In the genomic region with DNA sequence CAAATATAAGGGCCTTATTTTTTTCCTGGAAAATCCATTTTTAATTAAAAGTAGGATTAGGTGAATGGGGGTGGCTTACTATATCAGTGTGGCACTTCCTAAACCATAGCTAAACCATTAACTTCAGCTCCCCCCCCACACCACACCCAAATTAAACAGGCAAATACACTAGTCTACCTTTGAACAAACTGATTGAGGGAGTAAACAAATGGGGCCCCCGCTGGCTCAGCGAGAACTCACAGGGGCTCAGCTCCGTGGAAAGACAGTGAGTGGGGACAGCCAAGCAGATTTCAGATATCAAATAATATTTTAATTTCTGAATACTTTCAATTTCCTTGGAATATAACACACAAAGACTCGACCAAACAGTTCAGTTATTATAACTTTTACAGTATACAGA, we compare ENCODE assay signal across 9 mouse cellular contexts. TPM values are rescaled to one million over a fixed set of nuclear protein-coding genes. Genes with fewer than 3 reads are reported as not detected.
DNase-seq lines count a peak whose midpoint lies in the region; ATAC-seq and TF ChIP-seq lines count a peak whose summit lies in the region.
"Had no signal": no experiment of that assay in that cellular context is flagged by ENCODE, and none has a peak within 500 bp of the region (broad histone marks: within the 10 kb centered on the region; RNA-seq: fewer than 3 reads in every experiment).

No protein-coding gene starts in this region.

- H3K9me3 ChIP-seq in hindbrain, embryonic 16.5 days (ENCODE audit: control insufficient read depth, low read length) = no peaks in the 10 kb centered on the region
- no peaks in the 10 kb centered on the region for H3K9me3 ChIP-seq in liver, postnatal 0 days (ENCODE audit: low read length)

- no peak for TF ChIP-seq EP300 in liver, postnatal 0 days (IDR thresholded peaks at IDR 0.05; ENCODE audit: low read depth)

- H3K36me3 ChIP-seq in hindbrain, embryonic 16.5 days (ENCODE audit: control insufficient read depth, insufficient read depth, low read length) = no peaks in the 10 kb centered on the region
- 0 out of 2 replicates have a peak, but pooled peaks cover 2% of the 10 kb centered on the region for H3K36me3 ChIP-seq in liver, postnatal 0 days (replicated peaks; ENCODE audit: insufficient read depth, low read length)

- no peak overlapping the region for H3K9ac ChIP-seq in hindbrain, embryonic 16.5 days (ENCODE audit: low read depth, low read length)
- H3K9ac ChIP-seq in liver, postnatal 0 days (replicated peaks) = no peak overlapping the region

- no peak for TF ChIP-seq CTCF in liver, postnatal 0 days (IDR thresholded peaks at IDR 0.05; ENCODE audit: low read depth)

- WGBS in hindbrain, embryonic 16.5 days = 14% methylated on average over 4 of the region's 4 CpGs
- 11% methylated on average over 4 of the region's 4 CpGs for WGBS in liver, postnatal 0 days (ENCODE audit: insufficient replicate concordance)

- DNase-seq in embryo, embryonic 10 days (ENCODE audit: low spot score) = peak; percentile 8
- no peak for DNase-seq in embryo, embryonic 9.5 days (ENCODE audit: extremely low spot score)
- DNase-seq in embryo, embryonic 11 days = peak; percentile 24
- DNase-seq in liver, postnatal 0 days = peak; percentile 11
- DNase-seq in frontal cortex, postnatal 36 days (ENCODE audit: low spot score in 2 of 2) = no peak
- DNase-seq in cerebellum, adult 9-11 months = no peak
- DNase-seq in urinary bladder, postnatal 25 days (ENCODE audit: low spot score) = no peak
- DNase-seq: gastrocnemius, postnatal 14 days had no signal

- no peak overlapping the region for H3K27ac ChIP-seq in hindbrain, embryonic 16.5 days (ENCODE audit: low read depth, low read length)
- no peak overlapping the region; the same call in 1 of the 2 replicates for H3K27ac ChIP-seq in liver, postnatal 0 days (ENCODE audit: low read depth)

- H3K27me3 ChIP-seq in hindbrain, embryonic 16.5 days (replicated peaks; ENCODE audit: control insufficient read depth, insufficient read depth, low read length) = no peaks in the 10 kb centered on the region; the same call in 1 of the 2 replicates
- peaks cover 13% of the 10 kb centered on the region for H3K27me3 ChIP-seq in liver, postnatal 0 days (ENCODE audit: insufficient read depth, low read length)

- peak overlapping the region; percentile 16 for H3K4me3 ChIP-seq in hindbrain, embryonic 16.5 days (ENCODE audit: low read length)
- H3K4me3 ChIP-seq in liver, postnatal 0 days (ENCODE audit: low read depth, low read length) = 0 out of 2 replicates have a peak overlapping the region, but pooled peaks have one; percentile 2

- H3K4me1 ChIP-seq in hindbrain, embryonic 16.5 days (ENCODE audit: control insufficient read depth, insufficient read depth, low read depth, low read length) = peaks cover 8% of the 10 kb centered on the region
- peaks cover 2% of the 10 kb centered on the region; the same call in 1 of the 2 replicates for H3K4me1 ChIP-seq in liver, postnatal 0 days (ENCODE audit: insufficient read depth)

- peak overlapping the region; percentile 73 for H3K4me2 ChIP-seq in hindbrain, embryonic 16.5 days (ENCODE audit: low read length)
- H3K4me2 ChIP-seq in liver, postnatal 0 days (ENCODE audit: low read depth, low read length) = peak overlapping the region; percentile 70

- no peak for ATAC-seq in hindbrain, embryonic 16.5 days
- ATAC-seq in liver, postnatal 0 days = no peak

RNA-seq across cellular contexts. Expression of a gene that starts 13.4 kb away (rescaled TPM):
- 63.1 and 68.9 TPM in 2 replicates for polyA plus RNA-seq in hindbrain, embryonic 16.5 days (2015; fragmentation: Nextera tagmentation; extraction: Ambion mirVana)
- polyA plus RNA-seq in liver, postnatal 0 days (2015; fragmentation: Nextera tagmentation; extraction: Ambion mirVana) = 12.3 and 14.7 TPM in 2 replicates

Comparison
In these comparisons a context has a peak if more than half of its experiments do, and no peak if none do; other contexts are left out.
1. DNase-seq: peak in embryo, embryonic 10 days (single experiment), embryo, embryonic 11 days (single experiment) and liver, postnatal 0 days (single experiment); none in embryo, embryonic 9.5 days (single experiment), frontal cortex, postnatal 36 days (0 of 2), cerebellum, adult 9-11 months (single experiment) and urinary bladder, postnatal 25 days (single experiment).